In genomic region chr8:3493845-3494208, GRCm38 (mm10) we compare ENCODE assay signal across 8 mouse cellular contexts. TPM values are rescaled to one million over a fixed set of nuclear protein-coding genes. Genes with fewer than 3 reads are reported as not detected.
DNase-seq lines count a peak whose midpoint lies in the region; ATAC-seq lines count a peak whose summit lies in the region.

No protein-coding gene starts in this region.

- no peak for ATAC-seq in liver, embryonic 12.5 days

- 25% methylated on average over 6 of the region's 6 CpGs for WGBS in liver, embryonic 12.5 days (ENCODE audit: insufficient replicate concordance)

- peak overlapping the region; percentile 87 for H3K4me2 ChIP-seq in liver, embryonic 12.5 days

- DNase-seq in cerebellum, adult 9-11 months, result peak; percentile 61
- DNase-seq in cerebellum, postnatal 36 days, result no peak
- DNase-seq in thymus, postnatal 4 days, result peak; percentile 24
- no peak for DNase-seq in thymus, adult 18-20 months
- no peak for DNase-seq in right cerebral cortex, adult 18-20 months
- no peak for DNase-seq in layer of hippocampus, postnatal 10 days (ENCODE audit: low spot score in 2 of 2)
- DNase-seq in layer of hippocampus, adult 18-20 months (ENCODE audit: low spot score in 2 of 2), result no peak

- H3K36me3 ChIP-seq in liver, embryonic 12.5 days, result peaks cover 22% of the 10 kb centered on the region

- H3K9ac ChIP-seq in liver, embryonic 12.5 days, result peak overlapping the region; percentile 86

- H3K4me3 ChIP-seq in liver, embryonic 12.5 days, result peak overlapping the region; percentile 70

- H3K27ac ChIP-seq in liver, embryonic 12.5 days, result no peak overlapping the region

- peaks cover 31% of the 10 kb centered on the region for H3K4me1 ChIP-seq in liver, embryonic 12.5 days

- 0 out of 2 replicates have a peak, but pooled peaks cover 6% of the 10 kb centered on the region for H3K9me3 ChIP-seq in liver, embryonic 12.5 days (replicated peaks)

- peaks cover 9% of the 10 kb centered on the region for H3K27me3 ChIP-seq in liver, embryonic 12.5 days (replicated peaks)

RNA-seq across cellular contexts. Expression of gene Zfp358, which starts 0.9 kb away (rescaled TPM):
- polyA plus RNA-seq in liver, embryonic 12.5 days (2016; fragmentation: Nextera tagmentation; extraction: Ambion mirVana), result 7.9 and 8.1 TPM in 2 replicates
- 10 to 100 TPM; 27.7 to 29.0 TPM for total RNA-seq in layer of hippocampus, postnatal 10 days (2021)
- 10 to 100 TPM; 30.9 to 31.2 TPM for total RNA-seq in layer of hippocampus, adult 18-20 months (2021)

RNA-seq across cellular contexts. Expression of gene Mcoln1, which starts 6.4 kb away (rescaled TPM):
- 25.7 and 26.9 TPM in 2 replicates for polyA plus RNA-seq in liver, embryonic 12.5 days (2016; fragmentation: Nextera tagmentation; extraction: Ambion mirVana)
- total RNA-seq in layer of hippocampus, postnatal 10 days (2021), result 10 to 100 TPM; 66.2 to 79.4 TPM
- 10 to 100 TPM; 76.0 to 77.3 TPM for total RNA-seq in layer of hippocampus, adult 18-20 months (2021)

RNA-seq across cellular contexts. Expression of gene Pnpla6, which starts 21.4 kb away (rescaled TPM):
- 14.7 and 17.1 TPM in 2 replicates for polyA plus RNA-seq in liver, embryonic 12.5 days (2016; fragmentation: Nextera tagmentation; extraction: Ambion mirVana)
- total RNA-seq in layer of hippocampus, postnatal 10 days (2021), result 10 to 100 TPM; 67.7 to 76.2 TPM
- 10 to 100 TPM; 71.8 to 76.2 TPM for total RNA-seq in layer of hippocampus, adult 18-20 months (2021)

RNA-seq across cellular contexts. Expression of gene Tex45, which starts 23.2 kb away (rescaled TPM):
- polyA plus RNA-seq in liver, embryonic 12.5 days (2016; fragmentation: Nextera tagmentation; extraction: Ambion mirVana), result 0.08 TPM in 1 of 2 replicates, not detected in the other
- under 1 TPM; 0.20 to 0.32 TPM for total RNA-seq in layer of hippocampus, postnatal 10 days (2021)
- total RNA-seq in layer of hippocampus, adult 18-20 months (2021), result under 1 TPM in 1 of 2 experiments, not detected in 1; 0.20 TPM

RNA-seq across cellular contexts. Expression of gene Pex11g, which starts 26.3 kb away (rescaled TPM):
- 3.4 and 3.6 TPM in 2 replicates for polyA plus RNA-seq in liver, embryonic 12.5 days (2016; fragmentation: Nextera tagmentation; extraction: Ambion mirVana)
- 1 to 10 TPM in 1 of 2 experiments, under 1 TPM in 1; 0.87 to 1.7 TPM for total RNA-seq in layer of hippocampus, postnatal 10 days (2021)
- 1 to 10 TPM in 1 of 2 experiments, under 1 TPM in 1; 0.97 to 1.7 TPM for total RNA-seq in layer of hippocampus, adult 18-20 months (2021)

Comparison
In these comparisons a context has a peak if more than half of its experiments do, and no peak if none do; other contexts are left out.
1. DNase-seq: peak in cerebellum, adult 9-11 months (single experiment) and thymus, postnatal 4 days (single experiment); none in cerebellum, postnatal 36 days (0 of 2), thymus, adult 18-20 months (0 of 2), right cerebral cortex, adult 18-20 months (single experiment), layer of hippocampus, postnatal 10 days (0 of 2) and layer of hippocampus, adult 18-20 months (0 of 2).